Mouse (Mus musculus): Measurements from ENCODE around the gene Exoc2. TPM values are rescaled to one million over a fixed set of nuclear protein-coding genes. Genes with fewer than 3 reads are reported as not detected.

Exoc2 gene
- polyA plus RNA-seq, 1 experiment from 2014 or later, result 44.5 TPM

Other genes with a start within 250 kb of the Exoc2 start
- 0.08 and 0.49 TPM in 2 replicates for gene Irf4, start 224.9 kb downstream of the Exoc2 start, polyA plus RNA-seq (2015; fragmentation: Nextera tagmentation; extraction: Ambion mirVana)
- not detected in 2 replicates for gene Hus1b, start 26.3 kb downstream of the Exoc2 start, polyA plus RNA-seq (2015; fragmentation: Nextera tagmentation; extraction: Ambion mirVana)
- 0.13 TPM in 1 of 2 replicates, not detected in the other for gene Gm5447, start 111 bp upstream of the Exoc2 start, polyA plus RNA-seq (2015; fragmentation: Nextera tagmentation; extraction: Ambion mirVana)